Mouse (Mus musculus): ENCODE measurements at regions not wholly inside any gene's neighbourhood (a gene's known extent, or its start where the extent isn't known, plus 50 kb on each side); places are given as distances from the start of the nearest gene placed in this dataset.

- no peak for TF ChIP-seq CTCF (IDR thresholded peaks at IDR 0.05; ENCODE audit: extremely low read depth, insufficient read length, insufficient replicate concordance, low read depth, low read length)
- no peak for TF ChIP-seq POLR2A (IDR thresholded peaks at IDR 0.05; ENCODE audit: low read depth, low read length)
- H3K27me3 ChIP-seq (ENCODE audit: control insufficient read depth, insufficient read depth, low read length): no peaks in the 10 kb centered on the region
- H3K4me3 ChIP-seq (ENCODE audit: low read depth, low read length): no peak overlapping the region
- H3K36me3 ChIP-seq (ENCODE audit: control insufficient read depth, insufficient read depth, low read length): no peaks in the 10 kb centered on the region
- H3K27ac ChIP-seq (ENCODE audit: insufficient read depth, low read depth, low read length): no peak overlapping the region
- H3K4me1 ChIP-seq (ENCODE audit: control insufficient read depth, insufficient read depth, insufficient read length, low read length): peaks cover 4% of the 10 kb centered on the region; the same call in 1 of the 2 replicates
- WGBS: 81% methylated on average over 5 of the region's 5 CpGs
Measured at GRCm38 (mm10) chr6:135541566-135541965, 179.2 kb downstream of the Emp1 start.

- Histone ChIP-seq H3K4me3 (ENCODE audit: low read depth, low read length) (no peak overlapping the region), H3K36me3 (ENCODE audit: control insufficient read depth, insufficient read depth, low read length) (no peaks in the 10 kb centered on the region), H3K4me1 (ENCODE audit: control insufficient read depth, insufficient read depth, insufficient read length, low read length) (peaks cover 4% of the 10 kb centered on the region; the same call in 1 of the 2 replicates), H3K27me3 (ENCODE audit: control insufficient read depth, insufficient read depth, low read length) (no peaks in the 10 kb centered on the region), H3K27ac (ENCODE audit: insufficient read depth, low read depth, low read length) (no peak overlapping the region)
- WGBS: 67% methylated on average over 5 of the region's 5 CpGs
- TF ChIP-seq CTCF (IDR thresholded peaks at IDR 0.05; ENCODE audit: extremely low read depth, insufficient read length, insufficient replicate concordance, low read depth, low read length) (no peak), POLR2A (IDR thresholded peaks at IDR 0.05; ENCODE audit: low read depth, low read length) (no peak)
Measured at GRCm38 (mm10) chr6:135542356-135542755, 180.0 kb downstream of the Emp1 start.

DNA sequence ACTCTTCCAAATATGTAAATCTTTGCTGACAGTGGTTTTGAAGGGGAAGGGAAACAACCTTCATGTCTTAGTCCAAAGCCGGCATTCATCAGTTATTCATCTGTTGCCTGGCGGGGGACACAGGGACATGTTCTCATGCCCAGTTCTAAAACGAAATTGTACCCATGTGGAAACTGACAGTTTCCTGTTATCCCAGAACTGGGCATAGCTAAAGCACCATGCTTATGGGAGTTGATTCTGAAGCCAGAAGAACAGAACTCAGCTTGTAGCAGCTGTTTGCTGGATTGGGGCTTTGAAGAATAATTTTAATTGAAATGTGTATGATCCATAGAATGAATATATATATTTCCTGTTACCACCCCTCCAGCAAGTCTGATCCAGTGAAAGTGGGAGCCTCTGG, 181.0 kb downstream of the Emp1 start:
- H3K4me3 ChIP-seq (ENCODE audit: low read depth, low read length): no peak overlapping the region
- no peaks in the 10 kb centered on the region for H3K36me3 ChIP-seq (ENCODE audit: control insufficient read depth, insufficient read depth, low read length)
- H3K4me1 ChIP-seq (ENCODE audit: control insufficient read depth, insufficient read depth, insufficient read length, low read length): peaks cover 4% of the 10 kb centered on the region; the same call in 1 of the 2 replicates
- no peak overlapping the region for H3K27ac ChIP-seq (ENCODE audit: insufficient read depth, low read depth, low read length)
- WGBS: 73% methylated on average over 3 of the region's 3 CpGs
- TF ChIP-seq POLR2A (IDR thresholded peaks at IDR 0.05; ENCODE audit: low read depth, low read length) (no peak), CTCF (IDR thresholded peaks at IDR 0.05; ENCODE audit: extremely low read depth, insufficient read length, insufficient replicate concordance, low read depth, low read length) (no peak)
- no peaks in the 10 kb centered on the region for H3K27me3 ChIP-seq (ENCODE audit: control insufficient read depth, insufficient read depth, low read length)

GRCm38 (mm10) chr6:135543863-135544262, 181.5 kb downstream of the Emp1 start:
- H3K27ac ChIP-seq (ENCODE audit: insufficient read depth, low read depth, low read length): no peak overlapping the region
- TF ChIP-seq POLR2A (IDR thresholded peaks at IDR 0.05; ENCODE audit: low read depth, low read length): no peak
- TF ChIP-seq CTCF (IDR thresholded peaks at IDR 0.05; ENCODE audit: extremely low read depth, insufficient read length, insufficient replicate concordance, low read depth, low read length): no peak
- H3K4me3 ChIP-seq (ENCODE audit: low read depth, low read length): no peak overlapping the region
- H3K4me1 ChIP-seq (ENCODE audit: control insufficient read depth, insufficient read depth, insufficient read length, low read length): peaks cover 4% of the 10 kb centered on the region; the same call in 1 of the 2 replicates
- 42% methylated on average over 3 of the region's 3 CpGs for WGBS
- no peaks in the 10 kb centered on the region for H3K36me3 ChIP-seq (ENCODE audit: control insufficient read depth, insufficient read depth, low read length)
- H3K27me3 ChIP-seq (ENCODE audit: control insufficient read depth, insufficient read depth, low read length): no peaks in the 10 kb centered on the region

DNA sequence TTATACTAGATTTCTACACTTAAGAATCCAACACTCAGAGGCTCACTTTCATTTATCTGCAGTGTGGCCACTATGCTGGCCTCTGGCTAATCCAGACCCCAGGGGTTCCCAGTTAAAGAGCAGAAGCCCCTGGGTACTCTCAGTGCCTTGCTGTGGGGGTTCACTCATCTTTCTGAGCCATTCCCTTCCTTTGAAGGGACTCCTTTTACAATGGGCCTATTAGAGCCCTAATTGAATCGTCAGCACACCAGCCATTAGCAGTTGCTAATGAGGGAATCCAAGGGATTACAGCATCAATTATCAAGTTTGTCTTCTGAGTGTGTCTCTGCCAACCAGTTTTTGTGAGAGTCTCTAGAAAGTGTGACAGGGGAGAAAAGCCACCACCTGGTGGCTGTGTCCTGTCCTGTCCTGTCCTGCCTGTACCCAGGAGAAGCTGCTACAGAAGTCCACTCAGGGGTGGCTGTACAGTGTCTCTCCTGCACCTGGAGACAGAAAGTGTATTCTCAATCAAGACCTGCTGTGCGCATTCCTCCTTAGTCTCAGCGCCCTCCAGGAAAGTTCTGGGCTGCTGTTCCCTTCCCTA, 188.1 kb downstream of the Emp1 start:
- H3K36me3 ChIP-seq (ENCODE audit: control insufficient read depth, insufficient read depth, low read length): no peaks in the 10 kb centered on the region
- no peaks in the 10 kb centered on the region for H3K27me3 ChIP-seq (ENCODE audit: control insufficient read depth, insufficient read depth, low read length)
- no peak overlapping the region for H3K27ac ChIP-seq (ENCODE audit: insufficient read depth, low read depth, low read length)
- H3K4me3 ChIP-seq (ENCODE audit: low read depth, low read length): no peak overlapping the region
- TF ChIP-seq CTCF (IDR thresholded peaks at IDR 0.05; ENCODE audit: extremely low read depth, insufficient read length, insufficient replicate concordance, low read depth, low read length): no peak
- TF ChIP-seq POLR2A (IDR thresholded peaks at IDR 0.05; ENCODE audit: low read depth, low read length): no peak
- no peaks in the 10 kb centered on the region for H3K4me1 ChIP-seq (ENCODE audit: control insufficient read depth, insufficient read depth, insufficient read length, low read length)
- WGBS: 52% methylated on average over 3 of the region's 3 CpGs

- no peaks in the 10 kb centered on the region for H3K36me3 ChIP-seq (ENCODE audit: control insufficient read depth, insufficient read depth, low read length)
- no peak for TF ChIP-seq CTCF (IDR thresholded peaks at IDR 0.05; ENCODE audit: extremely low read depth, insufficient read length, insufficient replicate concordance, low read depth, low read length)
- TF ChIP-seq POLR2A (IDR thresholded peaks at IDR 0.05; ENCODE audit: low read depth, low read length): no peak
- no peak overlapping the region for H3K27ac ChIP-seq (ENCODE audit: insufficient read depth, low read depth, low read length)
- H3K27me3 ChIP-seq (ENCODE audit: control insufficient read depth, insufficient read depth, low read length): no peaks in the 10 kb centered on the region
- WGBS: 81% methylated on average over 3 of the region's 3 CpGs
- H3K4me3 ChIP-seq (ENCODE audit: low read depth, low read length): no peak overlapping the region
- no peaks in the 10 kb centered on the region for H3K4me1 ChIP-seq (ENCODE audit: control insufficient read depth, insufficient read depth, insufficient read length, low read length)
Measured at GRCm38 (mm10) chr6:135552396-135552795, 190.1 kb downstream of the Emp1 start.

DNA sequence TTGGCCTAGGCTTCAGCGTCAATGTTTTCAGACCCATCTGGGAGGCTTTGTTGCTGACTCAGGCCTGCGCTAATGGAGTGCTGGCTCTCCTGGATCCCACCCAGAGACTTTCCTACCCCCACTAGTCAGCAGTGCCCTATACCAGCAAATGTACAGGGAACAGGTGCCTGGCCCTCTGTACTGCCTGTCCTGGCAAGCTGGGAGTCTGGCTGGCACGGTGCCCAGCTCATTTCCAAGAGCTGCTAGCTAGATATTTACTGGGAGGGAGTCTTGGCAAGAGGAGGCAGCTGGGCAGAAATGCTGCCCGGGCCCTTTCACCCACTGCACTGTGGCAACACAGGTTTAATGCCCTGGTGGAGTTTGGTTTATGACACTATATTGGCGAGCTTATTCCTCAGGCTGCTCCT, 197.2 kb downstream of the Emp1 start:
- Histone ChIP-seq H3K4me1 (ENCODE audit: control insufficient read depth, insufficient read depth, insufficient read length, low read length) (peaks cover 6% of the 10 kb centered on the region), H3K36me3 (ENCODE audit: control insufficient read depth, insufficient read depth, low read length) (no peaks in the 10 kb centered on the region), H3K27ac (ENCODE audit: insufficient read depth, low read depth, low read length) (no peak overlapping the region), H3K4me3 (ENCODE audit: low read depth, low read length) (no peak overlapping the region), H3K27me3 (ENCODE audit: control insufficient read depth, insufficient read depth, low read length) (no peaks in the 10 kb centered on the region)
- TF ChIP-seq CTCF (IDR thresholded peaks at IDR 0.05; ENCODE audit: extremely low read depth, insufficient read length, insufficient replicate concordance, low read depth, low read length) (no peak), POLR2A (IDR thresholded peaks at IDR 0.05; ENCODE audit: low read depth, low read length) (no peak)
- 20% methylated on average over 5 of the region's 5 CpGs for WGBS

All from small intestine, adult 2 months (tissue).